Mouse (Mus musculus) 3T3-L1 (cell line): ENCODE results near the gene Abr.

ENCODE experiments used
- DNase-seq: peaks from one replicate; pipeline ENCODE4 v3.0.0-alpha.2; 2015; ENCODE audit warnings: low read depth, low spot score

Abr gene

DNA sequence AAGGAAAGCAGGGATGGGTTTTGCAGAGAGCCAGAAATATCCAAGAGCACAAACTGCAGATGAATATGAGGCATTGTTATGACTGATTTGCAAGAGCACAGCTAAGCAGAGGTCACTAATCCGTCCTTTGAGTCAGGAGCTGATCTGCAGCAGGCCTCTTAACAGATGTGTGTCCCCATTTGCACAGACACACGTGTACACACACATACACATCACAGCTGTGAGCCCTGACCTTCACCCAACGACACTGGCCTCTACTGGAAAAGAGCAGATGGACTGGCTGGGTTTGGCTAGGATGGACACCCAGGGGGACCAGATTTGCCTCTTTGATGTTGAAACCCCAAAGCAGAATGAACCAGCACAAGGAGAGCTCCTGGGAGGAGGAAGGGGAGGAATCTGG is 52.7 kb downstream of the Abr start:
- DNase-seq, result no peak

DNA sequence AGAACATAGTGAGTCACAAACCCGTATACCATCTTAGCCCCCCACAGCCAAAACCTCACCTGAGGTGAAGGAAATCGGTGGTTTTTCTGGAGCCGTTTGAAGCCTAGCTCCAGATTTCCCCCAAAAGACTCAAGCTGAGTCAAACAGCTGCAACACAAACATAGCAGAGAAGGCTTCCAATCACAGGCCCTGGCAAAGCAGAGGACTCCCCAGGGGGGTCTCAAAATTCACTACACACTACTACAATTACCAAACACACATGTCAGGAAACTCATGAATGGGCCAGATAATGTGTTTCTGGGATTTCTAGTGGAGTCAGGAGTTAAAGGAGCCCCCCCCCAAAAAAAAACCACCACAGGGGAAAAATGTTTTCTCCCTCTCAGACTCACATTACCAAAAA is 56.0 kb downstream of the Abr start:
- DNase-seq, result no peak

DNA sequence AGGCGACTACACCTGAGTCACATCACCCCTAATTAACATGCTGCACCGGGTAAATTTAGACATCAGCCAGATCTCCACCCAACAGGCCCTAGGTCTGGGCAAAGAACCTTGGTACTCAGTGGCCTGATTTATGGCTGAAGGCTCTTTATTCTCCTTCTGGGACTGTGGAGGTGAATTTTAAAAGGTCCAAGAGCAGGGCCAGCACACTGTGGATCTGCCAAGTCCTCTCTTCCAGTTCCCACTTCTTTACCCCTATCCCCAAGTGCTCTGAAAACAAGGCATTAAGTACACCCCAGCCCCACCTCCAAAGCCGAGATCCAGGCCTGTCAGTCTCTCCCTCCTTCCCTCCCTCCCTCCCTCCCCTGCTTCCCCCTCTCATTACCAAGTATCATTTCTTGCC is 59.5 kb downstream of the Abr start:
- no peak for DNase-seq

DNA sequence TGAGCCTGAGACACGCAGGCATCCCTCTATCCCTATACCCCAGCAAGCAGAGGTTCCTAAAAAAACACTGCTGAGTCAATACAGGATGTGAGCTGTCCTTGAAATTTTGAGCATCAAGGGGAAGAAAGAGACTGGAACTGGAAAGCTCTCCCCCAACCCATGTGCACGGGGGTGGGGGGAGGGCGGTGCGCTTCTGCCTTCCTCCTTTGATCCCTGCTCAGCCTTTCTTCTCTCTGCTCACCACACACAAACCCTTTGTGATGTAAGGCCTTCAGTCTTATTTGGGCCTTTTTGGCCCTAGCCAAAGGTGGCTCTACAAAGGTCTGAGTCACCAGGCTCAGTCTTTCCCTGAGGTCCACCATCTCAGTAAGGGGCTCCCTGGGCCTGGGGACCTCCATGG is 59.9 kb downstream of the Abr start:
- DNase-seq, result peak; percentile 10

DNA sequence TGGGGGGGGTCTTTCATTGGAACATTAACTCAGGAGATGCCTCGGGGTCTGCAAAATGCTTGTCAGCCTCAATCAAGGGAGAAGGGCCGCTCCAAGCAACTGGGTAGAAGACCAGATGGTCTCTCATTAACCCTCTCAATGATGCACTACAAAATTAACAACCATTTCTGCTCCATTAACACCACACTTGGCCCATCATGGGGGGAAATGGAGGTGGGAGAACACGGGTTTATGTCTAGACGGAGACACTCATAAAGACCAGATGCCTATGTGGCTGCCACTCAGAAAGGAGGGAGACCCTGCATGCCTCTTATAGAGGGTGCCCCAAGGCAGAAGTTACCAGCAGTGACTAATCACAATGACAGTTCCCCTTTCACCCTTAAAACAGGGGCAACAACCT is 64.3 kb downstream of the Abr start:
- DNase-seq, result no peak

DNA sequence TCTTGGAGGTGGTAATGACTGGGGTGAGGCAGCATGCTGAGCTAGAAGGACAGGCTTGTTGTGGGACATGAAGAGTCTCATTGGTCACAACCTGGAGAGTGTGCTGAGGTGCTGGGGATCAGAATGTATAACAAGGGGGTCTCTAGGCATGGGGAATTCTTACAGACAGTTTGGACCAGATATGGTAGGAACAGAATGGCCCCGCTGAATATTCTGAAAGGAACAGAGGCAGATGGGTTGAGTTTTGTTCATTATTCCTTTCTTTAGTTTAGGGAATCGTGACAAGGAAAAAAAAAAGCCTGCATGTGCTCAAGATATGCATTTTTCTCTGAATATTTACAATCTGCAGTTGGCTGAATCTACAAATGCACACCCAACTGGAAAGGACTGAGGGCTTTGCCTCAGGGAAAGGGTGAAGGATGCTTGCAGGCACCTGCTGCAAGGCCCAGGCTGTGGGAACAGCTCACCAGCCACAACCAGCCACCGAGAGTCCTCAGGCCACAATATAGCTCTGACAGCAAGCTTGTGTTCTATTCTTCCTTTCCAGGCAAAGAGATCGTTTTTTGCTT is 73.9 kb downstream of the Abr start:
- DNase-seq, result no peak

DNA sequence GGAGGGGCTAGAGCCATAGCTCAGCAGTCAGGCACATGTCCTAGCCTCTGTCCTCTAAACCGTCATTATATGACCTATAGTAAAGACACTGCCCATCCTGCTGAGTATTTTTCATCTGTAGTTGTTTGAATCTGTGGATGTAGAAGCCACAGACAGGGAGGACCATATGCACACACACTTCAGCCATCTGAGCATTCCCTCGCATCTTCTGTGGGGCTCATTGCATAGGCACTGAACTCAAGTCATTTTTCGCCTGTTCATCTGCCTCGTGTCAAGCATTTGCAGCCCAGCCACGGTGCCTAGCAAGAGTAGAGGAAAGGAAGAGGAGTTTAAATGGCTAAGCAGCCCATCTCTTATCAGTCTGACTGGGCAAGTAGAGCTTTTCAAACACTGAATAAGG is 74.7 kb downstream of the Abr start:
- DNase-seq, result no peak

DNA sequence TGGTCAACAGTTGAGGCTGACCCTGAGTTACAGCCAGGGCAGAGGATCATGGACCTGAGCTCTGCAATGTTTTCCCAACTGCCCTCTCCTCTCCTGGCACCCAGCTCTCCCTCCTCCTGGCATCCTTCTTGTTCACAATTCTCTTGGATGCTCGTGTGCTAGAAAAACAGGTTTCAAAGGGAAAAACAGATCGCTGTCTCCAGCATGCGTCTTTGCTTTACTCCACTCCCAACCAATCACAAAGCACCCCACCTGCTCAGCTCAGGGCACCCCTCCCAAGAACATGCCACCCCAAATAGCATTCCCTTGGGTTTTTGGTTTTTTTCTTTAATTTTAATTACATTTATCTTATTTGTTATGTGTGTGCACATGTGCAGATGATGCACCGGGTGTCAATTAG is 75.7 kb downstream of the Abr start:
- no peak for DNase-seq

DNA sequence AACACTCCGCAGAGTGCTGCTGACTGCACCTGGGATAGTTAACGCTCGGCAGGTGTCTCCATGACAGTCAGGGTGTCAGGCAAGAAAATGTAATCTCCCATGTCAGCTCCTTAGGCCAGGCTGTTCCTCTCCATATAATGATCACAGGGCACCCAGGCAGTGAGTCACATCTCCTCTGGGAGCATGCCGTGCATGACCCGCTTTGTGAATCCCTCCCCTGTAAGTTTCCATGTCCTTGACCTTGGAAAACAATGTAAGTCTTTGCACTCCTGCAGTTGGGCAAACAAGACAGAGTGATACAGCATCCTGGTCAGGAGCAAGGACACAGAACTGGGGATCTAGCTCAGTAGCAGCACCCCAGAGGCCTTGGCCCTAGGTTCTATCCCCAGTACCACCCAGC is 78.8 kb downstream of the Abr start:
- no peak for DNase-seq

DNA sequence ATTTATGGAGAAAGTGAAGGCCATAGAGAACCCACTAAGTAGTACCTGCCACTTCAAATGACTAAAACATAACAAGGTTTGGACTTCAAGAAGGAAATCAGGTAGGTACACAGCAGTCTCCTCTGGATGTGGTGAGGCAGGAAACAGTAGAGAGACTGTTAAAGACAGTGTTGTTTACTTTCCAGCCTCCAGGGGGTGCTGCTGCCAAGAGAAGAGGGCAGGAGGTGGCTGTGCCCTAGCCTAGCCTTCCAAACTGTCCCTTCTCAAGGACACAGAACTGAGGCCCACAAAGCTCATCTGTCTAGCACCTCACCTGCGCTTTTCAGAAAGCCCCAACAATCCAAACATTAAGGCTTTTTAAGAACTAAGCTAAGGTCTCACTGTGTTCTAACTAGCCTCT is 81.1 kb downstream of the Abr start:
- DNase-seq, result peak; percentile 72

DNA sequence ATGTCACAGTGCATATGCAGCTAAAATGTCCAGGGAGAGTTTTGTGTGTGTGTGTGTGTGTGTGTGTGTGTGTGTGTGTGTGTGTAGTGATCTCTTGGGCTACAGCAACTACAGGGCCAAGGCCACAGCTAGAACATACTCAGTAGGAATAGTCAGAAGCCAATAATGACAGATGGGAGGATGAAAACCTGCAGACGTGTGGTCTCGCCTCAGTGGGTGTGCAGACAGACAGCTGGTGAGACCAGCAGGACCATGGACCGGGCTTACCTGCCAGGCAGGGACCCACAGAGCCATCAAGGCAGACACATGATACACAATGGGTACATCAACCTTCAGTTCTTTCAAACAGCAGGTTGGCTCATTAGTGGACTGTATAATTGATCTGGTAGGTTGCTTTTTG is 84.7 kb downstream of the Abr start:
- no peak for DNase-seq

DNA sequence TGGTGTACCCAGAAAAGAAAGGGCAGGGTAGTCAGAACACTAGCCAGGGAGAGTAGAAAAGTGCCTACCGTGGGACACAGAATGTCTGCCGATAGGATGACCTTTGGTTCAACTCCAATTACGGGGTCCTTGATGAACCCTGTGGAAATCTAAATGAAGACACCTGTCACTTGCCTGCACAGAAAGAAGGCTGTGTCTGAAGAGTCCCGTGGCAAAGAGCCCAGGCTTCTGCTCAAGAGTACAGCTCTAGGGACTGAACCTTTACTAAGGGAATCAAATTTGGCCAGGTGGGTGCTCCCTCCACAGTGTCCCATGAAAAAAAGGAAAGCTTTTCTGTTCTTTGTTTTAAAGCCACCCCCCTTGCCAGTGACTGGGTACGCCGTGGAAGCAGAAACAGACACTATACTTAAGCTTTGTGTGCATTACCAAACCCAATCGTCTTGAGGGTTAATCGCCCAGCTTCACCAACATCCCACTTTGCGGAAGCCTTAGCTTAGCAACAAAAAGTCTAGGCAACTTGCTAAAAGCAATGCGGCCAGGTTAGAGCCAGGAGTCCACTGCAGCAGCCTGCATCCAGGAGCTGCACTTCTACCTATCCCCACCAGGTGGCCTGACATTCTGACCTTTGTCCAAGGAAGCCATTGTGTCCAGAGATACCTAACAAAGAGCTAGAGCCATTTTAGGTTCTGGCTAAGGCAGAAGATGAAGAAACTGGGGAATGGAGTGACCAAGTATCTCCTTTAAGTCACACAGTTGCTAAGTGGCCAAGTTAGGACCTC is 85.3 kb downstream of the Abr start:
- DNase-seq, result peak; percentile 46

DNA sequence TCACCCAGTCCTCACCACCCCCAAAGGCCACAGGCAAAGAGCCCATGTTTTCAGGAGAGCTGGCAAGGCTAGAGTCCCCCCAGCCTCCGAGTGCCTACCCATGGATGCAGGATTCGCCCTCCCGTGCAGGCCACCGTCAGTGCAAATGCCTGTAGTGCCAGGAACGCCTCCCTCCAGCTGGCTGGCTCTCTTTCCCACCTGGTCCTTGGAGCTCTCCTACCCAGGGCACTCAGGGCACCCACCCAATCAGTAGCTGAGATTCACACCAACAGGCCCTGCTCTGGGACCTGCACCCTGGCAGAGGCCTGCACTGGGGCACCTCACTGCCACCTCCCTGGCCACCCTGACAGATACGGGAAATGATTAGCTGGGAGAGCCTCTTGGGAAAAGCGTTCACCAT is 90.1 kb downstream of the Abr start:
- DNase-seq, result no peak

DNA sequence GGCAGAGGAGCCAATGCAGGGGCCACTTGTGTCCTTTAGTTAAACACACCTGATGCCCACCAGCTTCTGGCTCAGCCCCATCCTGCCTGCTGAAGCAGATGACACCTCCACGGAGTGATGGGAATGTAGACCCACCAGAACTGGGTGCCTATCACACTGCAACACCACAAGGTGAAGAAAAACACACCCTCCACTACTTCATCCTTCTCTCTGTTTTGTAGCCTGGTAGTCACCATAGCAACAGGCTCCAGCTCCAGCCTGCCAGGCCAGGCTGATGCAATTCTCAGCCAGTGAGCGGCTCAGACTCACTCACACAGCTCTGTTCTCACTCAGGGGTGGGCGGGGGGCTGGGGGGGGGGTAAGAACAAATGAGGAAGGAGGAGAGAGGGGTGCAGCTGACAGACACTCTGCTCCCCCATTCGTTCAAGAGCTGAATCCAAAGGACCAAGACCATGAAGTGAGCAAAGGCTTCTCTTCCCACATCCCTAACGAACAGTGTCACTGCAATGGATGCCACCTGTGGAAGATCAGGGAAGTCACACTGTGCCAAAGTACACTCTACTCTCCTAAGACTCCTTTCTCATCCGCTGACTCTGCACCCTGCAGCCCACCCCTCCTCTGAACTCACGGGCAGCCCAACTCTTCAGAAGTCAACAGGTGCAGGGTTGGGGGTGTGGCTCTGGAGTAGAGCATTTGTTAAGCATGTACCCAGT is 91.0 kb downstream of the Abr start:
- DNase-seq, result peak; percentile 77

DNA sequence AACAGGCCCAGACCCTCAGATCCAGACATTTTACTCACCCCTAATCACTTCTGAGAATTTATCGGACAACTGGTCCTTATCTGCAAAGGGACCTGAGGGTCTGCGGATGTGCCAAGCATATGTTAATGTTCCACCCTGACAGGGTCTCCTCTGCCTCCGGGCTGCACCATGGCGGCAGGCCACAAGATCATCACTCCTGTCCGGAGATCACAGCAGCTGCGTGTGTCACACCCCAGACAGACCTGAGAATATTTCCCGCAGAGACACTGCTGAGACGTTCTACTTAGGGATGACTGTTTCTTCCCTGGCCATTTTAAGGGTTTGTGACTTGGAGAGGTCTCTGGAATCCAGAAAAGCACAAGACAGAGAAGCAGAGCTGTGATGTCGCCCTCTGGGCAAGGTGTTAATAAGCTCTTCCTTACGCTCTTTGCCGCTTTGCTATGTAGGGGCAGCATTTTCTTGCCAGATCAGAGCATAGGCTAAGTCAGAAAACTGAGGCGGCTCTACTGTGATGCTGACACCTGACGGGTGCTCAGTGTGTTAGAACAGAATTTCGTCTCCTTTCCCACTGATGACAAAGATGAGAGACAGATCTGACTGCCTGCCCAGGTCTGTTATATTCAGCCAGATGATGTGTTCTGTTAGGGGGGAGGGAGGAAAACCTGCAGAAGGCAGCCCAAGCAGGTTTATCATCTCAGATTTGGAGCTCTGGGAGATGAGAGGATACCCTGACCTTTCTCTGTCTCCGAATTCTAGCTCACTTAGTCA is 91.8 kb downstream of the Abr start:
- DNase-seq, result peak; percentile 21

DNA sequence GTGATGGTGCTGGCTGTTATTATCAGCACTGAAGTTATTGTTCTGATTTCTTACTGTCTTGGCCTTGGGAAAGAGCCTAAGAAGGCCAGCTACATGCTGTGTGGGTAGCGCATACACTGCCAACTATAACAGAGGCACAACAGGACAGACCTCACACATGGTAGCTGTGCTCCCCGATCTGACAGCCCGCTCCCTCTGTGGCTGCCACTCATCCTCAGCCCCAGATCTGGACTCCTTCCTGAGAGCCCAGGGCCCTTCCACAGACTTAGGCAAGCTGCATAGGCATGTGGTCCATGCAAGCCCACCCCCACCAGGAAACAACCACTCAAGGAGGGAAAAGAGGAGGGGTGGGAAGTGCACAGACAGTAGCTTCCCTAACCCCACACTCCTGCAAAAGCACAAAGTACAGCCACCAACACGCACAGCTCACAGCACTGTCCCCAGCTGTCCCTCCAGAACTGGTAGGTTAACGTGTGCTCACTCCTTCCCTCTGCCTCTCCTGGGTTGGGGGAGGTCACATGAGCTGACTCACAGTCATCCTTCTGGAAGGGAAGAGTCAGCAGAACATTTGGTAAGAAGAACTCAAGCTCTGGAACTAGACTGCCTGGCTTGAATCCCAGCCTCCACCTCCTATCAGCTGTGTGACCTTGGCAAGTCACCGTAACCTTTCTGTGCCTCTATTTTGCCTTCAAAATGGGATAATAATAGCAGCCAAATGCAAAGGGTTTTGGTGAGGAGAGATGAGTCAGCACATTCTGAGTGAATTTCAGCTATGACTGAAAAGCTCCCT is 92.6 kb downstream of the Abr start:
- peak; percentile 96 for DNase-seq

DNA sequence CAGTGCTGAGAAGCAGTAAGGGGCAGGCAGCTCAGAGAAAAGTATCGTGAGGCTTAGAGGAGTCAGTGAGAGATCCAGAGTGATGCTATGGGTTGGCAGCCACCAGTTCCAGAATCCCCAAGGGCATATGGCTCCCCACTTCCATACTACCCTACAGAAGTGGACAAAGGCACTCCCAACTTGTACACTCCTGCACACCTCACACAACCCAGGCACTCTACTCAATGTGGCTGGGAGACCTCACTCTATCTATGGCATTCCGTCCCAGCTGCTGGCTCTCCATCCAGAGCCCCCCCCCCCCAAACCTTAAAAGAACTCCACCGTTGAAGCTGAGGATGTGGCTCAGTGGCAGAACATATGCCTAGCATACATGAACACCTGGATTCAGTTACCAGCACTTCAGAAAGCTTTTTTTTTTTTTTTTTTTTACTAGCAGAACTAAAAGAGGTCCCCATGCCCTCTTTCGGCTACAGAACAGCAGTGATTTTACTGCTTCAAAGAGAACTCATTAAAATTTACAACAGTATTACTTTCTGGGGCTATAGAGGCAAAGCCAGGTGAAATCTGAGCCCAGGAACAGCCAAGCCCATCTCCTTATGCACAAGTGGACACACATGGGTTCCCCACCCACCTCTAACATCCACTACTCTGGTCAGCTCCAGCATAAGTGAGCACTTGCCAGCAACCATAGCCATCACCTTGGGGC is 96.3 kb downstream of the Abr start:
- no peak for DNase-seq

DNA sequence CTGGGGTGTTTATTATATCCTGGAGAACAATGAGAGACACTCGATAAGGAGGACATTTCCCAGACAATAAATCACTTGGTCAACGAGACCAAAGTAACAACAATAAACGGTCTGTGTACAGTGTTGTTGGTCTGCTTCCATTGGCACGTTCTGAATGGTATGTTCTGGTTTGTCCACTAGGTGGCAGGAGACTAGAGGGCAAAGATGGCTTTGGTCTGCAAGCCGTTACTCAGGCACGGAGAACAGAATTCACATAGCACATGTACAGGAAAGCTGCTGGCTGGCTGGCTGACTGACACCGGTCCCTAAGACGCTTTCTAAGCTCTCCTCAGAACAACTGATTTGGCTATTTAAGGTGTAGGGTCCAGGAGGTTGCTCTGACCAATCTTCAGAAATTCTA is 97.2 kb downstream of the Abr start:
- peak; percentile 86 for DNase-seq

DNA sequence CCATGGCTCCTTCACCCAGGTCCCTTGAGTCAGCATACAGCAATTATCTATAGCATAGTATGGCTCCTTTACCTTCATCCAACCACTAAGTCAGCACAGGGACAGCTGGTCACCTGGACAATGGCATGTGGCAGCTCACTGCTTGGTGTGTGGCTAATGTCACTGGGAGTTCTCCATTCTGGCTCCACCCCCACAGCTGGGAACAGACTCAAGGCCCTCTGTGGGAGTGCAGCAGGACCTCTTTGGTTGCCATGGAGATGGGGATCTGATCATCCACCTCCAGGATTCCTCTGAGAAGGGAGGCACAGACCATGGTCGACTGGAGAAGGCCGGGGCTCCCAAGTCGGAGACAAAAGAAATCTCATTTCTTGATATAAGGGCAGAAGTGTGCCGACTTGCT is 98.8 kb downstream of the Abr start:
- DNase-seq, result no peak

DNA sequence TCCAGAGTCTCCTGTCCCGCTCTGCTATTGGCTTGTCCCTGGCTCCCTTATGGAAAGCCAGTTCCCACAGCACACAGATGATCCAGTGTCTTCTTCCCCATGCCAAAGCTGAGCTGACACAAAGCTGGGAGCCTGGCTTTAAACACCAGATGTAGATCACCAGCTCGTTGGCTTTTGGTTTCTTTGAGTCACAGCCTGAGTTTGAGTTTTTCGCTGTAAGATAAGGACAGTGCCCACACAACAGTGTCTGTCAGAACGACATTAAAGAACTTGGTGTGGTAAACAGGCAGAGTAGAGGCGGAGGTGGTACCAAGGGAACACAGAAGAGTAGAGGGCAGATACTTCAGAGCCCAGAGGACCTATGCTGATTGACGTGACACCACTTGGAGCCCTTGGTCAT is 101.2 kb downstream of the Abr start:
- no peak for DNase-seq

DNA sequence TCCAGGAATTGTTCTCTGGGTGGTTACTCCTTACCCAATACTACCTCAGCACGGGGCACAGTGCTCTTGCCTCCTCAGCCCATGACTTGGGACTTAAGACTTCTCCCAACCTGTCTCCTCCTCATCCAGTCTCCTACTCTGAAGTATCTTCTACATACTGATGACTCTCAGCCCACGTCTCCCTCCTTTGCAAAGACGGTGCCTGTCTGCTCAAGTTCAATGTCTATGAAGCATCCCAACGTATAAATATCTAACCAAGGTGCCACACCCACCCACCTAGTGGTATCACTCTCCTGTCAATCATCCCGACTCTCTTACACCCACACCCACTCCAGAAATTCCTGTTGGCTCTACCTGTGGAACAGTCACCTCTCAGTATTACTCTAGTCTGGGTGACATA is 103.5 kb downstream of the Abr start:
- DNase-seq, result no peak
